Mouse (Mus musculus) olfactory bulb, adult 2 months (tissue): ENCODE measurements at regions not wholly inside any gene's neighbourhood (a gene's known extent, or its start where the extent isn't known, plus 50 kb on each side); places are given as distances from the start of the nearest gene placed in this dataset.

Source experiments
- CTCF ChIP-seq: fragments of 200-500 bp; IDR thresholded peaks from 2 replicates; pipeline ENCODE4 v1.5.1; 2012; ENCODE audit warnings: low read depth, mild to moderate bottlenecking, low read length, moderate library complexity; ENCODE audit not compliant: insufficient read depth
- POLR2A ChIP-seq: fragments of 200-500 bp; IDR thresholded peaks from 2 replicates; pipeline ENCODE4 v1.6.1; 2012; ENCODE audit warnings: mild to moderate bottlenecking, low read depth, low read length, moderate library complexity; ENCODE audit not compliant: insufficient read depth

- TF ChIP-seq CTCF (no peak), POLR2A (no peak)
Measured at GRCm38 (mm10) chr8:25426207-25426606, 602.0 kb upstream of the Adam5 start.
